Mouse (Mus musculus): Measurements from ENCODE around the gene Dll4.

The Dll4 gene

GRCm38 (mm10) chr2:119311544-119311943, 14.0 kb upstream of the Dll4 start:
- no peak for DNase-seq (ENCODE audit: low read depth, low spot score)

GRCm38 (mm10) chr2:119312380-119312958, 13.1 kb upstream of the Dll4 start:
- no peak for DNase-seq (ENCODE audit: low read depth, low spot score)

GRCm38 (mm10) chr2:119313780-119314479, 11.7 kb upstream of the Dll4 start:
- DNase-seq (ENCODE audit: low read depth, low spot score): no peak

- no peak for DNase-seq (ENCODE audit: low read depth, low spot score)
Measured at GRCm38 (mm10) chr2:119314742-119315310, 10.8 kb upstream of the Dll4 start.

GRCm38 (mm10) chr2:119318043-119318710, 7.4 kb upstream of the Dll4 start:
- DNase-seq (ENCODE audit: low read depth, low spot score): no peak

GRCm38 (mm10) chr2:119320571-119320970, 5.0 kb upstream of the Dll4 start:
- DNase-seq (ENCODE audit: low read depth, low spot score): no peak

- peak; percentile 49 for DNase-seq (ENCODE audit: low read depth, low spot score)
Measured at GRCm38 (mm10) chr2:119321771-119322586, 3.6 kb upstream of the Dll4 start.

GRCm38 (mm10) chr2:119322587-119323300, 2.8 kb upstream of the Dll4 start:
- DNase-seq (ENCODE audit: low read depth, low spot score): peak; percentile 69

GRCm38 (mm10) chr2:119323866-119324575, 1.6 kb upstream of the Dll4 start:
- DNase-seq (ENCODE audit: low read depth, low spot score): no peak

- no peak for DNase-seq (ENCODE audit: low read depth, low spot score)
Measured at GRCm38 (mm10) chr2:119324576-119325318, 837 bp upstream of the Dll4 start.

GRCm38 (mm10) chr2:119326161-119327101, 847 bp downstream of the Dll4 start:
- DNase-seq (ENCODE audit: low read depth, low spot score): no peak

- DNase-seq (ENCODE audit: low read depth, low spot score): no peak
Measured at GRCm38 (mm10) chr2:119327102-119327480, 1.5 kb downstream of the Dll4 start.

GRCm38 (mm10) chr2:119327942-119328526, 2.5 kb downstream of the Dll4 start:
- DNase-seq (ENCODE audit: low read depth, low spot score): no peak

- no peak for DNase-seq (ENCODE audit: low read depth, low spot score)
Measured at GRCm38 (mm10) chr2:119328546-119328945, 3.0 kb downstream of the Dll4 start.

- no peak for DNase-seq (ENCODE audit: low read depth, low spot score)
Measured at GRCm38 (mm10) chr2:119329123-119329817, 3.7 kb downstream of the Dll4 start.

- no peak for DNase-seq (ENCODE audit: low read depth, low spot score)
Measured at GRCm38 (mm10) chr2:119330795-119331194, 5.2 kb downstream of the Dll4 start.

GRCm38 (mm10) chr2:119332177-119332661, 6.6 kb downstream of the Dll4 start:
- DNase-seq (ENCODE audit: low read depth, low spot score): no peak

Measured in mesoderm, embryonic 11.5 days (tissue).